38 mouse cellular contexts compared by ENCODE assay signal in the genomic region with DNA sequence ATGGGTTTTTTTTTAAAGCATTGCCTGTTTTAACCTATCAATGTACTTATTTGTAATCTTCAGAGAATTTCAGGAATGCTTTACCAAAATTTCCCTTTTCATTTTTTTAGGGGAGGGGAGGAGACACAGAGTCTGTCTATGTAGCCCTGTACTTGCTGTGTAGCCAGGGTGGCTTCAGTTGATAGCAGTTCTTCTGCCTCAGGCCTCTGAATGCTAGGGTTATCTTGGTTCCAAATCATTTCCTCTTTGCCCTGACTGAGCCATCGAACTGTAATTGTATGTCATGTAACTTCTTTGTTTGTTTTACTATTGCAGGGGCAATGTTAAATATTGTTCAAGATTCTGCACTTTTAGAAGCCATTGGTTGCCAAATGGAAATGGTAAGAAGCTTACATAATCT. TPM values are rescaled to one million over a fixed set of nuclear protein-coding genes. Genes with fewer than 3 reads are reported as not detected.
"Had no signal": no experiment of that assay in that cellular context is flagged by ENCODE, and none has a peak within 500 bp of the region (broad histone marks: within the 10 kb centered on the region; RNA-seq: fewer than 3 reads in every experiment).

No protein-coding gene starts in this region.

- H3K27me3 ChIP-seq: hindbrain, embryonic 12.5 days; intestine, embryonic 15.5 days; kidney, embryonic 15.5 days; limb, embryonic 13.5 days; limb, embryonic 15.5 days; liver, embryonic 13.5 days; liver, embryonic 15.5 days had no signal

- H3K4me3 ChIP-seq: gastrocnemius, adult 2 months; heart, adult 2 months; hindbrain, embryonic 10.5 days; hindbrain, embryonic 12.5 days; intestine, embryonic 15.5 days; kidney, embryonic 15.5 days; limb, embryonic 13.5 days; limb, embryonic 15.5 days; liver, embryonic 13.5 days; liver, embryonic 15.5 days had no signal

- H3K9me3 ChIP-seq: hindbrain, embryonic 10.5 days; hindbrain, embryonic 12.5 days; intestine, embryonic 15.5 days; kidney, embryonic 15.5 days; limb, embryonic 13.5 days; limb, embryonic 15.5 days; liver, embryonic 13.5 days; liver, embryonic 15.5 days had no signal

- H3K27ac ChIP-seq: gastrocnemius, adult 2 months; heart, adult 2 months; hindbrain, embryonic 10.5 days; hindbrain, embryonic 12.5 days; hindbrain, embryonic 14.5 days; intestine, embryonic 15.5 days; kidney, embryonic 15.5 days; kidney, postnatal 0 days; limb, embryonic 13.5 days; limb, embryonic 15.5 days; liver, embryonic 13.5 days; liver, embryonic 15.5 days had no signal

- H3K4me1 ChIP-seq: hindbrain, embryonic 10.5 days; hindbrain, embryonic 12.5 days; intestine, embryonic 15.5 days; kidney, embryonic 15.5 days; limb, embryonic 13.5 days; limb, embryonic 15.5 days; liver, embryonic 15.5 days had no signal

- H3K9ac ChIP-seq: hindbrain, embryonic 12.5 days; hindbrain, embryonic 14.5 days; intestine, embryonic 15.5 days; kidney, embryonic 15.5 days; limb, embryonic 13.5 days; limb, embryonic 15.5 days; liver, embryonic 13.5 days; liver, embryonic 15.5 days had no signal

- ATAC-seq: hindbrain, embryonic 16.5 days; inflammation-experienced regulatory T-cells, adult 6 months; intestine, embryonic 15.5 days; intestine, postnatal 0 days had no signal

- DNase-seq: gastrocnemius, adult 2 months; gastrocnemius, postnatal 10 days; gastrocnemius, postnatal 25 days; heart, adult 11 months; heart, adult 2 months; heart, postnatal 10 days; heart, postnatal 4 days; kidney, adult 18-20 months; kidney, adult 8-10 months; kidney, postnatal 14 days; kidney, postnatal 36 days; layer of hippocampus, adult 9-11 months; layer of hippocampus, postnatal 36 days; left cerebral cortex, postnatal 4 days; liver, embryonic 13.5 days had no signal

- H3K4me2 ChIP-seq: heart, embryonic 11.5 days; hindbrain, embryonic 12.5 days; hindbrain, embryonic 14.5 days; intestine, embryonic 15.5 days; kidney, embryonic 15.5 days; limb, embryonic 13.5 days; limb, embryonic 15.5 days; liver, embryonic 13.5 days; liver, embryonic 15.5 days had no signal

RNA-seq across cellular contexts. Expression of gene Adig, which starts 56.6 kb away (rescaled TPM):
- total RNA-seq: layer of hippocampus, adult 18-20 months; layer of hippocampus, adult 8-10 months; layer of hippocampus, postnatal 14 days; layer of hippocampus, postnatal 36 days; left cerebral cortex, adult 18-20 months; left cerebral cortex, adult 8-10 months; left cerebral cortex, postnatal 10 days; left cerebral cortex, postnatal 25 days; left cerebral cortex, postnatal 4 days; liver, adult 2 months had no signal
- polyA plus RNA-seq: heart, embryonic 11.5 days; heart, embryonic 14.5 days; heart, embryonic 16.5 days; hindbrain, embryonic 10.5 days; hindbrain, embryonic 12.5 days; hindbrain, embryonic 14.5 days; hindbrain, embryonic 16.5 days; inflammation-experienced regulatory T-cells, adult 6 months; intestine, embryonic 15.5 days; intestine, postnatal 0 days; kidney, embryonic 15.5 days; kidney, postnatal 0 days; liver, adult 2 months; liver, embryonic 13.5 days; liver, embryonic 15.5 days had no signal
